Mouse (Mus musculus) brain, embryonic 18.5 days (tissue): ENCODE measurements at regions not wholly inside any gene's neighbourhood (a gene's known extent, or its start where the extent isn't known, plus 50 kb on each side); places are given as distances from the start of the nearest gene placed in this dataset.

Experiments used
- DNase-seq: peaks from one replicate; pipeline ENCODE4 v3.0.0-alpha.2; 2012; ENCODE audit warnings: low read depth, low spot score

DNA sequence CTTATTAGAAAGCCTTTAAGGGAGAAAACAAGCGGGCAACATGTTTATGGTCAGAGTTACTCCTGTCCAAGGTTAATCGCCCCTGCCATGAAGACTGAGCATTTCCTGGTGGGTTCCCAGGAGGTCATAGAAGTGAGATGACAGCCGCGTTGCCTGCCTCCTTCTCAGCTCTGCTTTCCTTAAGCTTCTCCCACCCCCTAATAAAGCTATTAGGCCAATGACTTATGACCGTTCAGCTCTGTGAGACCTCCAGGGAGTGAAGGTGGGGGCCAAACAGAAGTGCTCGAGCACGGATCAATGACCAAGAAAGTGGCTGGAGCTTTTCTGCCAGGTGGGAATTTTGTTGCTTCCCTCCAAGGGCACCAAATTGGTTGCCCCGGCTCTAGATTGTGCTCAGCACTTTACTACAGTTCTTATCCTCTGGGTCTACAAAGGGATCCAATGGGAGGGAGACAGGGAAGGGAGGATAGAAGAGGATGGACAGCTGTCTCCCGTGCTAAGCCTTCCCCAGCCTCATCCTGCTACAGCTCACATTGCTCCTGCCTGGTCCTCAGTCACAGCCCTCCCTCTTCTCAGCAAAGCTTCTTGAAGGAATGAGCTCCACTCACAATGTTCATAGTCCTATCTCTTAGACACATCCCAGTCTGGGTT, 151.1 kb upstream of the Ppp2r3a start:
- DNase-seq = no peak

DNA sequence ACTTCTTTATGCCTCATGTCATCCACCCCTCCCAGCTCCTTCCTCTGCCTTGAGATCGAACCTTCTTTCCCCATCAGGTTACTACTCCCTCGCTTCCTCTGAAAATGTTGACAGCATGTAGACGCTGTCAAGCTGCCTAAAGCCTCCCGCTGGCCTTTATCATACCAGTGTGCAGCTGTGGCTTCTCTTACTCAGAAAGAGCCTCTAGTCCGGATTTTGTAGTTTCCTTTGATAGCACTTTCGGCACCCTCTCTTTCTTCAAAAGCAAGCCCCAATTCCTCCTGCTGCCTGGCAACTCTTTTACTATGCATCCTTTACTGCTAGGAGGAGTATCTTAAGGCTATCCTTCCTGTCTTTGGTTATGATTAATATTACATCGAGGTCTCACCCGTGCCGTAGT, 149.8 kb upstream of the Ppp2r3a start:
- DNase-seq = no peak

DNA sequence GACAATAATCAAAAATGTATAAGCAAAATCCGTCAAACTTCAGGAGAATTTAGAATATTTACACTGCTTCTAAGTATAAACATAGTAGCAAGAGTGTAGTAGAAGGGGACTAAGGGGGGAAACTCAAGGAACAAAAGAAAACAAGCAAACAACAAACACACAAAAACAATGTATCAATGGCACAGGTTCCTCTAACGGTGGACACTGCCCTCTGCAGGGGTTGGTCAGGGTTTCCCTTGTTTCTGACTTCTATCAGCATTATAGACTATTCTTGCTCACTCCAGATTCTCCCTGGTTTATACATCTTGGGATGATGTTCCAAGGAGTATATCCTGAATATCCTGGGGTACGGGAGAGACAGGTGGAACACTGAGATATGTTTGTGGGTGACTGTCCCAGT, 147.3 kb upstream of the Ppp2r3a start:
- DNase-seq = no peak

DNA sequence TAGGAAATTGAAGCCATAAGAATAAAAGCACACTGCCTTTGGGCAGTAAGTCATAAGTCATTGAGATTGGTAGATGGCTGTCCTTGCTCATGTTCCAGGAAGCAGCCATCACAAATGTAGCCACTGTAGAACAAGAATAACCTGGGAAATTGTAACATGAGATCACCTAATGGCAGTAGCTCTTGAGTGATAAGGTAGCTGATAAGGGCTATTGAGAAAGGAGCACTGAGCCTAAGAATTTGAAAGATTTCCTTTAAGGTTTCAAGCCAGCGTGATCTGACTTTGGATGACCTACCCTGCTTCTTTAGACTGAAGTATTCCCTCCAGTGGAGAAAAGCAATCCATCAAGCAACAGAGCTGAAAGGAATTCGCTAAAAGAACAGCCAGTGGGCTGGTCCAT, 117.8 kb upstream of the Ppp2r3a start:
- DNase-seq = no peak

DNA sequence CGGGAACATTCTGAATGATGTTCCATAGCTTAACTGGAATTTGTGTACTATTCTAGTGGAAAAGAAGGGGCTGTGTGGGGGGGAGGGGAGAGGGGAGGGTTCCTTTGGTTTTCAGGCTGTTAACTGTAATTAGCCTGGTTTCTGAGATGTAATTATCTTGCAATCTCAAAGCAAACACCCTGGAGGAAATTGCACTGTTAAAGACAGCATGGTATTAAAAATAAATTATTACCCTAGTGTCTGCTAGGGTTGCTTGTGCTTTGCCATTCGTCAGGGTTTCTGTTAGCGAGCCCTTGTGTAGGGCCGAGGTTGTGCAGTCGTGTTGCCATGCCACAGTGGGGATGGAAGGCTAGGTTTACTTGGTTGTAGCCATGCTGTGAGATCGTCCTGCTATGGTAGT, 105.0 kb upstream of the Ppp2r3a start:
- no peak for DNase-seq

DNA sequence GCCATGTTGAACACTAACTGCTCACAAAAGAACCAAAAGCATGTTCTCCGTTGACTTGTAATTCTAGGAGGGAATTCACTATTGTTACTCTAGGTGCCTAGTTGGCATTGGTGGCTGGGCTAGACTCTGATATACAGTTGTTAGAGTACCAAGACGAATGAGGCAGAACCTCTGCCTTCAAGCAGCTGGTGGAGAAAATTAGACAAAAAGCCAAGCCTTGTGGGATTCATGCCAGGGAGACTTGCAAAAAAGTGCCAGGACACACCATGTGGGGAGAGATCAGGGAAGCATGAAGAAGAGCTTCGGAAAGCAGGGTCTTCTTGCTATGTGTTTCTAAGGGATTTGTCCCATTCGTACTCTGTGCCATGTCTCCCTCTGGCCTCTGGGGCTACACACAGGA, 97.2 kb upstream of the Ppp2r3a start:
- DNase-seq = no peak

DNA sequence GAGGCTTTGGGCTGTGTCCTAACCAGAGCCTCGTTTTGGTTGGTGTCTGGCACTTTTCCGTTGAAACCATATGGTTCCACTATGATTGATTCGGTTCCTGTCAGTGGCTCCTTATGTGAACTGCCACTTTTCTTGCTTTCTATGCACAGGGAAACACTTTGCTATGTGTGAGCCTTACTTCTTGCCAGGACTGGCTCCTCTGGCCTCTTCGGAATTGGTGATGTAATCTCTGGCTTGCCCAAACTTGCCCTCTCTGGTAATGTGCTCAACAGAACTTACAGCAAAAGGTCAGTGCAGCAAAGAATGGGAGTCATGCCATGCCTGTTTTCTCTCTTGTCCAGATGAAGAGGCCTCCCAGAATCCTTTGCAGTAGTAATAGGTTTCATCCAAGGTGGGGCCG, 91.3 kb upstream of the Ppp2r3a start:
- DNase-seq = peak; percentile 2

DNA sequence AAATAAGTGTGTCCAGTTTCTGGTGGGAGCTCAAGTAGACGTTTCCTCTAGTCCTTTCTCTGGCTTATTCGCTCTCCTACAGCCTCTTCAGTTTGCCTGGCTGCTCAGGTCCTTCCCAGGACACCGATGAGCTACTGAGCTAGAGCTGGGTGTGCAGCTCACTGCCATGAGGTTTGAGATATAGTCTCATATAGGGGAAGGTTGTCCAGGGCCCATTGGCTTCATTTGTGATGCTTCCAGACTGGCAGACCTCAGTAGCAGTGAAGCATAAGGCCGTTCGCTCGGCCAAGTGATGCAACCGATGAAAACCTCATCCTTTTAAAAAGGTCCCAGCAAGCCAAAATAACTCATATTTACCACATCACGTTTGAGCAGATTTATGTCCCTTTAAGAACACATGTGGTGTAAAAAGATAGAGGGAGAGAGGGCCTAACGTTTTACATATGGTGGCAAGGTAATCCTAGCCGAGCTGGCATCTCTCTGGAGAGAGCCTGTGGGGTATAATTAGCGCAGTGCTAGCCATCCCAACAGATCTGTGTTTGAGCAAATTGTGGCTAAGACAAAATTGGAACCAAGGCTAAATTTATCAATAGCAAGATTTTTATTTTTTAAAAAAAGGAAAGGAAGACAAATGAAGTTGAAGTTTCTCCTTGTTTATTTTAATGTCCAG, 89.3 kb upstream of the Ppp2r3a start:
- peak; percentile 10 for DNase-seq

DNA sequence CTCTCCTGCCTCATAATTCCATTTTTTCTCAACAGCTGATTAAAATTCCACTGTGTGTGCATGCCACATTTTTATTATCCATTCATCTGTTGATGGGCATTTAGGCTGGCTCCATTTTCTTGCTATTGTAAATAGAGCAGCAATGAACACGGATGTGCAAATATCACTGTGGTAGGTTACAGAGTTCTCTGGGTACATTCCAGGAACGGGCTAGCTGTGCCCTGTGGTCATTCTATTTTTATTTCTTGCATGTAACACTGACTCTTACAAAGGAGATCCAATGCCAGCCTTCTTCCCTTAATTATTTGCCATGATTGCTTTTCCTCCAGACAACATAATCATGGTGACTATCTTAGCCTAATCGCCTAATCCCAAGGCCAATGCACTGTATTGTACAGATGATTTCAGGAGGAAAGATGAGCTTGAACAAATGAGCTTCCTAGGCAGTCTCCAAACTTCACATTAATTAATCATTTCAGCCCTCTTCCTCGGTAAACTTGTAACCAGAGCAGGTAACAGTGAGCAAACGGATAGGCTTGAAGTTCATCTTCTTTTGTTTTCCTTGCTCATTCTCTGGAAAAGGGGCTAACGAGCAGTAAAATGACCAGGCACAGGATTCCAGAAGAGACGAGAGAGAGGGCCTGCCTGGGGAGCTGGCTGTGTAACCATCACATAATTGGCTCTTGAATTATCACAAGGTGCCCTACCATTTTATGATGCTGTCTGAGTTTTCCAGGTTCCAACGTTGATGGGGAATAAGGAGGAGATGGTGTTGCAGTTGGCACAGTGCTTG, 77.6 kb upstream of the Ppp2r3a start:
- DNase-seq = no peak

DNA sequence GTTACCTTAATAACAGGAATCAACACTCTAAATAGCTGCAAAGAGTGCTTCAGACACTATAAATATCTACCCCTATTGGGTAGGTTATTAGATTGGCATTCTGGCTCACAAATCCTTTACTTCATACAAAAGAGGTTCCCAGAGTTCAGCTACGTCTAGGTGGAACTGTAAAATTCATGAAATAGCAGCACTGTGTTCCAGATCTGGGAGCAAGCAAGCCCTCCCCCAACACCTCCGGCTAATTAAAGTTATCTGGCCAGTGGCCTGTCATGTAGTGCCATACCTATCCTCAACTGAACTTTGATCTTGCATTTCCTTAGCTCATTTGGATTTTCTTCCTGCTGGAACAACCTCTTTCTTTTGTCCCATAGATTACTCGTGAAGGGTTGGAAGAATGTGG, 75.4 kb upstream of the Ppp2r3a start:
- DNase-seq = no peak

DNA sequence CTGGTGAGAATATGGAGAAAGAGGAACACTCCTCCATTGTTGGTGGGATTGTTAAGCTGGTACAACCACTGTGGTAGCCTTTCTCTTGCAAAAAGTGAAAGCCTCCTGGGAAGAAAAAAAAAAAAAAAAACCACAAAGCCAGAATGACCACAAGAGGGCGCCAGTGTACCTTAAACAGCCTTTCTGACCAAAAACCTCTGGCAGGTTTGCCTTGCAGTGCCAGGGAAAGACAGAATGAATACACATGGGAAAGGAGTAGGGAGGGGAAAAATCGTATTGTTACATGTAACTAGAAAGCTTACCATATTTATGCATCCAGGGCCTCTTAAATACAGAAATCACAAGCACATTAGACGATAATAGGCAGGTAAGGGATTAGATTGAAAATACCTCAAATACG, 62.4 kb upstream of the Ppp2r3a start:
- peak; percentile 51 for DNase-seq

DNA sequence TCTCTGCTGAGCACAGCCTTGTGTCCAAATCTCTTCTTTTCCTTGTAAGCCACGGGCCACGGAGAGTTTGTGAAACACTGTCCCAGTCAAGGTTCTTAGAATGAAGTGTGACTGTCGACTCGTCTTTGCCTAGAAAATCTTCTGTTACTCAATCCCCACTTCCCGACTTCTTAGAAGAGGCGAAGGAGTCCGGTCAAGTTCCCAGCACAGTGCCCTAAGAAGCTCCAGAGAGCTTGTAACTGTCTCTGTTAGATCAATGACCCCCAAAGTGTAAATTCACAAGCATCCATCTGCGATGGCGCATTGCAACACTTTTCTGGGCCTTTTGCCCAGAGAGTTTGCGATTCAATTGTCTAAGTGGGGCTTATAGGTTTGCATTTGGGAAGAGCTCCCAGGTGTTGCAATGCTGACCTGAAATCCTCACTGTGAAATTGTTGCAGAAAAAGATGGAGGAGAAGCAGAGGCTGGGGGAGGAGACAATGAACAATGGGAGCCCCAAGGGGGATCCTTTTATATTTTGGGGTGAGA, 54.9 kb upstream of the Ppp2r3a start:
- DNase-seq = no peak

DNA sequence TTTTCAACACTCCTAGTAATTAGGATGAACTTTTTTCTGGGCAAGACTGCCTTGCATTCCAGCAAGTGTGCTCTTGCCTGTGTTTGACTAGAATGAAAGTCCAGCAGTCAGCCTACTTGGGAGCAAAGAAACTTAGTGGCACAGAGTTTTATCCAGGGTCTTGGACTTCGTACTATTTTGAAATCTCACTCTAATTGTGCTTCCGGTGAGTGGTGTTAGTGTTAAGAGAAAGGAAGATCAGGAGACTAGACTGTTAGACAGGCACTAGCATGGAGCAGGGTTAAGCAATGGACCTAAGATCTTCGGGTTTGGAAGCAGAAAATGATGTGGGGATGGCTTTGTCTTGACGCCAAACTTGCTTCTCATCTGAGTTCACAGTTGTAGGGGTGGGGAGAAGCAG, 54.1 kb upstream of the Ppp2r3a start:
- DNase-seq = no peak
